Mouse (Mus musculus): Measurements from ENCODE around the gene Orm1. TPM values are rescaled to one million over a fixed set of nuclear protein-coding genes. Genes with fewer than 3 reads are reported as not detected.
"Not testable (repeated sequence)": the region's sequence is repeated elsewhere in the genome, so short reads cannot be mapped to it uniquely, and the experiment has no call there.

The Orm1 gene
- polyA plus RNA-seq, 1 experiment = not detected

GRCm38 (mm10) chr4:63310247-63310855 lies 34.0 kb upstream of the Orm1 start:
- TF ChIP-seq POLR2A (IDR thresholded peaks at IDR 0.05; ENCODE audit: borderline replicate concordance, insufficient read depth, low read length) (no peak), CTCF (IDR thresholded peaks at IDR 0.05; ENCODE audit: borderline replicate concordance, insufficient read depth, low read depth, low read length) (no peak)
- DNase-seq = peak; percentile 34 to 43
- 54% methylated on average over 10 of the region's 10 CpGs for WGBS
- no peaks in the 10 kb centered on the region for H3K27me3 ChIP-seq (ENCODE audit: control insufficient read depth, insufficient read depth, low read length)
- H3K27ac ChIP-seq (ENCODE audit: insufficient read depth, low read length) = no peak overlapping the region
- peaks cover 19% of the 10 kb centered on the region for H3K4me1 ChIP-seq (ENCODE audit: control insufficient read depth, insufficient read depth, low read length)
- no peak overlapping the region for H3K4me3 ChIP-seq (replicated peaks; ENCODE audit: insufficient read depth, low read depth, low read length)

DNA sequence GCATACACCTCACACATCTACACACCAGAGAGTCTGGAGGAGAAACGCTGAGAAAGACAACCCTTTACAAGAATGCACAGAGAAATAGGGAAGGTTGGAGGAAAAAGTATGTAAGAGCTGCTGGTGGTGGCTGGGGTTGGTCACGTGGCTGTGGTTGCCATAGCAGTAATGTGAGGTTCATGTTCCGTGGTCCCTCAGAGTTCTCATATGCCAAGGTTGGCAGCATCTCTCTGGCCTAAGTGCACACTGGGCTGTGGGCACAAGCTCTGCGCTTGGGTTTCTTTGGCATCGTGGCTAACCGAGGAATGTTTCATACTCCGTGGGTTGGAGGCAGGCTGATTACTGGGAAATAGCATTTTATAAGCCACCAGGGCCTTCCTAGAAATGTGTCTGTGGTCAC lies 32.9 kb upstream of the Orm1 start:
- no peak for DNase-seq
- H3K4me3 ChIP-seq (replicated peaks; ENCODE audit: insufficient read depth, low read depth, low read length) = no peak overlapping the region
- H3K4me1 ChIP-seq (ENCODE audit: control insufficient read depth, insufficient read depth, low read length) = peaks cover 24% of the 10 kb centered on the region
- no peak overlapping the region for H3K27ac ChIP-seq (ENCODE audit: insufficient read depth, low read length)
- no peaks in the 10 kb centered on the region for H3K27me3 ChIP-seq (ENCODE audit: control insufficient read depth, insufficient read depth, low read length)
- TF ChIP-seq POLR2A (IDR thresholded peaks at IDR 0.05; ENCODE audit: borderline replicate concordance, insufficient read depth, low read length) (no peak), CTCF (IDR thresholded peaks at IDR 0.05; ENCODE audit: borderline replicate concordance, insufficient read depth, low read depth, low read length) (no peak)
- 75% methylated on average over 7 of the region's 7 CpGs for WGBS

- no peak for TF ChIP-seq CTCF (IDR thresholded peaks at IDR 0.05; ENCODE audit: borderline replicate concordance, insufficient read depth, low read depth, low read length)
- no peak for TF ChIP-seq POLR2A (IDR thresholded peaks at IDR 0.05; ENCODE audit: borderline replicate concordance, insufficient read depth, low read length)
- peak in 1 of 2 experiments; percentile 3 for DNase-seq
- H3K4me3 ChIP-seq (replicated peaks; ENCODE audit: insufficient read depth, low read depth, low read length) = no peak overlapping the region
- no peaks in the 10 kb centered on the region for H3K27me3 ChIP-seq (ENCODE audit: control insufficient read depth, insufficient read depth, low read length)
- peaks cover 11% of the 10 kb centered on the region for H3K4me1 ChIP-seq (ENCODE audit: control insufficient read depth, insufficient read depth, low read length)
- H3K27ac ChIP-seq (ENCODE audit: insufficient read depth, low read length) = no peak overlapping the region
- 90% methylated on average over 5 of the region's 5 CpGs for WGBS
Measured at GRCm38 (mm10) chr4:63314063-63314462, 30.3 kb upstream of the Orm1 start.

GRCm38 (mm10) chr4:63316076-63316746 lies 28.1 kb upstream of the Orm1 start:
- Histone ChIP-seq H3K27me3 (ENCODE audit: control insufficient read depth, insufficient read depth, low read length) (no peaks in the 10 kb centered on the region), H3K4me1 (ENCODE audit: control insufficient read depth, insufficient read depth, low read length) (peaks cover 5% of the 10 kb centered on the region; the same call in 1 of the 2 replicates), H3K4me3 (replicated peaks; ENCODE audit: insufficient read depth, low read depth, low read length) (no peak overlapping the region), H3K27ac (ENCODE audit: insufficient read depth, low read length) (no peak overlapping the region)
- TF ChIP-seq POLR2A (IDR thresholded peaks at IDR 0.05; ENCODE audit: borderline replicate concordance, insufficient read depth, low read length) = no peak
- TF ChIP-seq CTCF (IDR thresholded peaks at IDR 0.05; ENCODE audit: borderline replicate concordance, insufficient read depth, low read depth, low read length) = no peak
- 36% methylated on average over 9 of the region's 9 CpGs for WGBS
- peak; percentile 28 to 45 for DNase-seq

DNA sequence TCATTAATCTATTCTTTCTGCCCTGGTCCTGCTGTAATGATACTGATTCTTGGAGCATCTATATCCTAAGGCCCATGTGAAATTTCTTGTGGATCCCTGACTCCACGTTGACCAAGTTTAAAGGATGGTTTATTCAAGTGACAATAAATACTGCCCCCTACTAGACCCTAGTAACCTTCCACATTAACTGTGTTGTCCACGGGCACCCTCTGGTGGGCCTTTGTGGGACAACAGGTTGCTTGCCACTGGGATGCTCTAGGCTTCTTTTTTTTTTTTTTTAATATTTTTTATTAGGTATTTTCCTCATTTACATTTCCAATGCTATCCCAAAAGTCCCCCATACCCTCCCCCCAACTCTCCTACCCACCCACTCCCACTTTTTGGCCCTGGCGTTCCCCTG lies 24.8 kb upstream of the Orm1 start:
- H3K27ac ChIP-seq (ENCODE audit: insufficient read depth, low read length); H3K4me3 ChIP-seq (replicated peaks; ENCODE audit: insufficient read depth, low read depth, low read length); H3K4me1 ChIP-seq (ENCODE audit: control insufficient read depth, insufficient read depth, low read length); H3K27me3 ChIP-seq (ENCODE audit: control insufficient read depth, insufficient read depth, low read length): not testable (repeated sequence)
- 22% methylated on average over 3 of the region's 3 CpGs for WGBS
- TF ChIP-seq CTCF (IDR thresholded peaks at IDR 0.05; ENCODE audit: borderline replicate concordance, insufficient read depth, low read depth, low read length) = peak; percentile 81
- DNase-seq = peak; percentile 47 to 75

DNA sequence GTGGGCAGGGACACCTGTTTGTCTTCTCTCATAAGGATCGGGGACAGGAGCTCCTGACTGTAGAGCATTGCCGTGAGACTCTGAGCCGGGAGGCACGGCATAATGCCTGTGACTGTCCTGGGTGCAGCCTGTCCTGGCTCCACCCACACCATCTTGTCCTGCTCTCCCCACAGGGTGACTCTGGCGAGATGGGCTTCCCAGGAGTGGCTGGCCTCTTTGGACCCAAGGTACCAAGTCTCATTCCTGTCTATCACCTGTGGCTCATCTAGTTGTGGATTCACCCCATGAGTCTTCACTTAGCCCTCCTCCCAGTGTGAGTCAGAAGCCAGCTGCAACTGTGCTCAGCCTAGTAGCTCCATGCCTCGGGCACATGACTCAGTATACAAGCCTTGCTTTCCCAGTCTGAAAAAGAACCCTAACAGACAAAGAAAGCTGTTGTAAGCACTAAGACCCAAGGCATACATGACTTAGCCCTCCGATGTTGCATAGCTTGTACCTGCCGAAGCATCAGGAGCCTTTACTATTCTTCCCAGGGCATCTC lies 21.0 kb upstream of the Orm1 start:
- Histone ChIP-seq H3K27me3 (ENCODE audit: control insufficient read depth, insufficient read depth, low read length) (no peaks in the 10 kb centered on the region), H3K4me1 (ENCODE audit: control insufficient read depth, insufficient read depth, low read length) (no peaks in the 10 kb centered on the region), H3K4me3 (replicated peaks; ENCODE audit: insufficient read depth, low read depth, low read length) (no peak overlapping the region), H3K27ac (ENCODE audit: insufficient read depth, low read length) (no peak overlapping the region)
- no peak for DNase-seq
- TF ChIP-seq CTCF (IDR thresholded peaks at IDR 0.05; ENCODE audit: borderline replicate concordance, insufficient read depth, low read depth, low read length) (no peak), POLR2A (IDR thresholded peaks at IDR 0.05; ENCODE audit: borderline replicate concordance, insufficient read depth, low read length) (no peak)
- WGBS = 86% methylated on average over 8 of the region's 8 CpGs

GRCm38 (mm10) chr4:63333403-63333802 lies 11.0 kb upstream of the Orm1 start:
- Histone ChIP-seq H3K27ac (ENCODE audit: insufficient read depth, low read length) (no peak overlapping the region), H3K4me3 (replicated peaks; ENCODE audit: insufficient read depth, low read depth, low read length) (no peak overlapping the region), H3K4me1 (ENCODE audit: control insufficient read depth, insufficient read depth, low read length) (no peaks in the 10 kb centered on the region), H3K27me3 (ENCODE audit: control insufficient read depth, insufficient read depth, low read length) (no peaks in the 10 kb centered on the region)
- TF ChIP-seq CTCF (IDR thresholded peaks at IDR 0.05; ENCODE audit: borderline replicate concordance, insufficient read depth, low read depth, low read length) (no peak), POLR2A (IDR thresholded peaks at IDR 0.05; ENCODE audit: borderline replicate concordance, insufficient read depth, low read length) (no peak)
- DNase-seq = no peak
- WGBS = 56% methylated on average over 4 of the region's 4 CpGs
